Mouse (Mus musculus) neural tube, embryonic 10.5 days (tissue): ENCODE results near the gene Irs1.

Source experiments
- DNase-seq: peaks from one replicate; pipeline ENCODE4 v3.0.0-alpha.2; 2017; ENCODE audit warnings: low spot score; ENCODE audit errors: extremely low spot score

Irs1 gene

GRCm38 (mm10) chr1:82257457-82257856 lies 33.8 kb downstream of the Irs1 start:
- no peak for DNase-seq

GRCm38 (mm10) chr1:82253789-82254445 lies 37.3 kb downstream of the Irs1 start:
- DNase-seq, result no peak

- DNase-seq, result no peak
These were observed 43.8 kb downstream of the Irs1 start for GRCm38 (mm10) chr1:82247221-82247951.

- DNase-seq, result no peak
These were observed 46.2 kb downstream of the Irs1 start for GRCm38 (mm10) chr1:82245002-82245401.

GRCm38 (mm10) chr1:82243260-82243825 lies 47.9 kb downstream of the Irs1 start:
- DNase-seq, result no peak

- no peak for DNase-seq
These were observed 51.6 kb downstream of the Irs1 start for GRCm38 (mm10) chr1:82239409-82240201.

- no peak for DNase-seq
These were observed 53.0 kb downstream of the Irs1 start for GRCm38 (mm10) chr1:82238245-82238644.

- DNase-seq, result no peak
These were observed 55.6 kb downstream of the Irs1 start for GRCm38 (mm10) chr1:82235455-82236104.

GRCm38 (mm10) chr1:82234616-82235015 lies 56.6 kb downstream of the Irs1 start:
- no peak for DNase-seq

GRCm38 (mm10) chr1:82232812-82233211 lies 58.4 kb downstream of the Irs1 start, which contains the start of gene Gm9747:
Gm9747 (plus strand) TSS chr1:82233112.
- no peak for DNase-seq

GRCm38 (mm10) chr1:82228841-82229240 lies 62.4 kb downstream of the Irs1 start:
- DNase-seq, result no peak

- DNase-seq, result no peak
These were observed 68.0 kb downstream of the Irs1 start for GRCm38 (mm10) chr1:82223042-82223795.

GRCm38 (mm10) chr1:82221462-82221861 lies 69.8 kb downstream of the Irs1 start:
- no peak for DNase-seq

GRCm38 (mm10) chr1:82220673-82221396 lies 70.4 kb downstream of the Irs1 start:
- DNase-seq, result no peak

- no peak for DNase-seq
These were observed 83.7 kb downstream of the Irs1 start for GRCm38 (mm10) chr1:82207511-82207910.

GRCm38 (mm10) chr1:82200636-82201035 lies 90.6 kb downstream of the Irs1 start:
- no peak for DNase-seq

GRCm38 (mm10) chr1:82199918-82200317 lies 91.3 kb downstream of the Irs1 start:
- DNase-seq, result no peak

- no peak for DNase-seq
These were observed 99.6 kb downstream of the Irs1 start for GRCm38 (mm10) chr1:82191579-82191978.

GRCm38 (mm10) chr1:82189516-82189915 lies 101.7 kb downstream of the Irs1 start:
- no peak for DNase-seq
